Mouse (Mus musculus) stomach, embryonic 14.5 days (tissue): ENCODE results near the gene Mcl1. TPM values are rescaled to one million over a fixed set of nuclear protein-coding genes. Genes with fewer than 3 reads are reported as not detected.
"Not testable (repeated sequence)": the region's sequence is repeated elsewhere in the genome, so short reads cannot be mapped to it uniquely, and the experiment has no call there.

Experiments used
- ATAC-seq: fragments of 200-750 bp; cut with Nextera tagmentation; 2 replicates; pipeline ENCODE4 v1.8.0; 2017; ENCODE audit warnings: low read depth, moderate TSS enrichment; ENCODE audit not compliant: insufficient number of reproducible peaks, insufficient read depth, low FRiP score
- H3K27ac ChIP-seq: fragments of 300-500 bp; sonication (generic); 2 replicates; pipeline ENCODE4 v1.5.1; 2014; ENCODE audit warnings: mild to moderate bottlenecking, low read length, moderate library complexity, mixed read lengths
- H3K27me3 ChIP-seq: fragments of 300-500 bp; sonication (generic); 2 replicates; pipeline ENCODE4 v1.6.1; 2014; ENCODE audit warnings: low read length, control low read depth, mixed read lengths; ENCODE audit not compliant: control insufficient read depth, insufficient read depth
- H3K36me3 ChIP-seq: fragments of 300-500 bp; sonication (generic); 2 replicates; pipeline ENCODE4 v1.6.1; 2014; ENCODE audit warnings: mild to moderate bottlenecking, control low read depth, low read length, moderate library complexity, mixed read lengths; ENCODE audit not compliant: control insufficient read depth, insufficient read depth
- H3K4me1 ChIP-seq: fragments of 300-500 bp; sonication (generic); 2 replicates; pipeline ENCODE4 v1.6.1; 2014; ENCODE audit warnings: low read length, control low read depth, mixed read lengths; ENCODE audit not compliant: control insufficient read depth, insufficient read depth
- H3K4me2 ChIP-seq: fragments of 300-500 bp; sonication (generic); replicated peaks from 2 replicates; pipeline ENCODE4 v1.6.1; 2014; ENCODE audit warnings: low read depth, low read length, control low read depth
- H3K4me3 ChIP-seq: fragments of 300-500 bp; sonication (generic); 2 replicates; pipeline ENCODE4 v1.5.1; 2014; ENCODE audit warnings: low read depth, low read length, control low read depth
- H3K9ac ChIP-seq: fragments of 300-500 bp; sonication (generic); replicated peaks from 2 replicates; pipeline ENCODE4 v1.6.1; 2014; ENCODE audit warnings: low read depth, mild to moderate bottlenecking, control low read depth, low read length, moderate library complexity, mixed read lengths
- H3K9me3 ChIP-seq: fragments of 300-500 bp; sonication (generic); 2 replicates; pipeline ENCODE4 v1.6.1; 2016; ENCODE audit warnings: low read depth, low read length, control low read depth; ENCODE audit not compliant: control insufficient read depth
- WGBS: fragments of 180-500 bp; shearing (Covaris S2); extraction: QIAGEN DNeasy Blood & Tissue Kit; methylation state at CpG from one replicate; pipeline ENCODE4 v1.1.7; 2014; 5-methylcytosine and 5-hydroxymethylcytosine counted together
- polyA plus RNA-seq: library from polyadenylated mRNA; unstranded; fragments of >200 nt; fragmentation: Nextera tagmentation; extraction: Ambion mirVana; gene quantifications from 2 replicates; pipeline ENCODE4 v1.2.1, GENCODE M21; 2014

Gene Mcl1
- polyA plus RNA-seq, 1 experiment from 2014 or later: 47.0 TPM

DNA sequence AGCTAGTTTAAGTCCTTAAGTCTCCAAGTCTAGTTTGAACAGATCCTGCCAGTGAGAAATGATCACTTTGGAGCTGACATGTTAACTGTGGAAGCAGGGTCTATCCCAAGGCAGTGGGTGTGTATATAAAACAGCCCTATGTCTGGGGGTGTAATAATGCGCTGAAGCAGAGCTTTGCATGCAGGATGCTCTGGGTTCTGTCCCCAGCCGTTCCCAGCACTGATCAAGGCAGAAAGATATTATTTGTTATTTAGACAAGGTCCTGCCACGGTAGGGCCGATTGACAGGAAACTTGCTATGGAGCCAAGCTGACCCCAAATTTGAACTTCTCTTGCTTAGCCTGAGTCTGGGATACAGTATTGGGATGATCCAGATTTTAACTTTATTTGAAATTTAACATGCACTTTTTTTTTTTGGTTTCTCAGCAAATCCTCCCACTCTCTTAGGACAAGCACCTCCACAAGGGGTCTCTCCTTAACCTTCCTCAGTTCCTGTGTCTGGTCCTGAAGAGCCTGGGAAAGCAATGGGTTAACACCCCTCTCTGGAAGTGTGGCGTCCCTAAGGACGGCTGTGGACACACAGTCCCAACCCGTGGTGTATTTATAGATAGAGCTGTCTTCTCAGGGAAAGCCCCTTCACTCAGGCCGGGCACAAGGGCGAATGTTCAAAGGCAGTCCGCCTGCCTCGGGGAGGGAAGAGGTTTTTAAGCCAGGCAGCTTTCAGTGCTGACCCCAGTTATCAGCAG, 30.8 kb downstream of the Mcl1 start:
- Histone ChIP-seq H3K9me3 (no peaks in the 10 kb centered on the region), H3K9ac (no peak overlapping the region), H3K4me1 (peaks cover 31% of the 10 kb centered on the region), H3K4me2 (no peak overlapping the region), H3K36me3 (no peaks in the 10 kb centered on the region), H3K27me3 (no peaks in the 10 kb centered on the region), H3K4me3 (no peak overlapping the region), H3K27ac (peak overlapping the region; percentile 44)
- WGBS: 18% methylated on average over 11 of the region's 11 CpGs
- no peak for ATAC-seq

DNA sequence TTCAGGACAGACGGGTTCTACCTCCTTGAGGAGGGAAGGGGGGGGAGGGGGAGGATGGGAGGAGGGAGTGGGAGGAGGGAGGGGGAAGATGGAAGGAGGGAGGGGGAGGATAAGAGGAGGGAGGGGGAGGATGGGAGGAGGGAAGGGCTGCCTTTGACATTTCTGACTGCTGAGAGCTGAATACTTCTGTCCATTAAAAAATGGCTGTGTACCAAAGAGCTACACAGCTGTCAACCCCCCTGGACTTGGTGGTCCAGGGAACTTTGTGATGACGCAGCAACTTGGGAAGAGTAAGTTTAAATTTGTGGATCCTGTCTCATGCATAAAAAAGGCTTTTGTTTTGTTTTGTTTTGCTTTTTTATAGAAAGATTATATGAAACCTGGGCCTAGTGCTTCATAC, 31.4 kb downstream of the Mcl1 start:
- Histone ChIP-seq H3K9me3 (no peaks in the 10 kb centered on the region), H3K27ac (peak overlapping the region; percentile 36; the same call in 1 of the 2 replicates), H3K4me1 (peaks cover 31% of the 10 kb centered on the region), H3K27me3 (no peaks in the 10 kb centered on the region), H3K36me3 (no peaks in the 10 kb centered on the region), H3K9ac (no peak overlapping the region), H3K4me2 (no peak overlapping the region), H3K4me3 (no peak overlapping the region)
- 21% methylated on average over 2 of the region's 2 CpGs for WGBS
- no peak for ATAC-seq

DNA sequence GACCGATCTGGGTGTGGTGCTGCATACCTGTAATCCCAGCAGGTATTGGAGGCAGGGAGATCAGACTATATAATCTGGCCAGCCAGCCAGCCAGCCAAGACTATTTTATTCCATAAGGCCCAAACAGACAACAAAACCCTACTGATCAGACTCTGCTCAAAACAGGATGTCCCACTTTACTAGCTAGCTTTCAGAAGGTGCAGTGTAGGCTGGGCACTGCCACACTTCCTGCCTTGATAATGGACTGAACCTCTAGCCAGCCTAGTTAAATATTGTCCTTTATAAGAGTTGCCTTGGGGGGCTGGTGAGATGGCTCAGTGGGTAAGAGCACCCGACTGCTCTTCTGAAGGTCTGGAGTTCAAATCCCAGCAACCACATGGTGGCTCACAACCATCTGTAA, 32.0 kb downstream of the Mcl1 start:
- not testable (repeated sequence) for H3K9me3 ChIP-seq, H3K27me3 ChIP-seq, H3K36me3 ChIP-seq, H3K4me3 ChIP-seq, H3K27ac ChIP-seq, H3K9ac ChIP-seq, ATAC-seq, H3K4me2 ChIP-seq
- H3K4me1 ChIP-seq: peaks cover 31% of the 10 kb centered on the region
- WGBS: 97% methylated on average over 2 of the region's 2 CpGs

DNA sequence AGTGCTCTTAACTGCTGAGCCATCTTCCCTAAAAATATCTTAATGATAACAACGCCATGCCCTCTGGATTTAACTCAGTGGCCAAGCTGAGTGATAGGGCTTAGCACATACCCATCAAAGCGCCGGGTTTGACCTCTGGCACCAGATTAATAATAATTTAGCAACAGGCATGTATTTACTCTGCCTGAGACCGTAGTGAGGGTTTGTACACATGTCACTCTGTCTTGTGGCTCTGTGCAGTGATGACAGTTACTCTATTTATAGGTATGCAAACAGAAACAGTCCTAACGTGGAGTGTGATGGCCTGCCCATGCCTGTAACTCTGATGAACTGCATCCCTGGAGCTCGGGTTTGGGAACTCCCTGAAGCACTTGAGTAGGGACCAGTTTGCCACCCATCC, 34.1 kb downstream of the Mcl1 start:
- H3K4me1 ChIP-seq: peaks cover 31% of the 10 kb centered on the region
- ATAC-seq: no peak

DNA sequence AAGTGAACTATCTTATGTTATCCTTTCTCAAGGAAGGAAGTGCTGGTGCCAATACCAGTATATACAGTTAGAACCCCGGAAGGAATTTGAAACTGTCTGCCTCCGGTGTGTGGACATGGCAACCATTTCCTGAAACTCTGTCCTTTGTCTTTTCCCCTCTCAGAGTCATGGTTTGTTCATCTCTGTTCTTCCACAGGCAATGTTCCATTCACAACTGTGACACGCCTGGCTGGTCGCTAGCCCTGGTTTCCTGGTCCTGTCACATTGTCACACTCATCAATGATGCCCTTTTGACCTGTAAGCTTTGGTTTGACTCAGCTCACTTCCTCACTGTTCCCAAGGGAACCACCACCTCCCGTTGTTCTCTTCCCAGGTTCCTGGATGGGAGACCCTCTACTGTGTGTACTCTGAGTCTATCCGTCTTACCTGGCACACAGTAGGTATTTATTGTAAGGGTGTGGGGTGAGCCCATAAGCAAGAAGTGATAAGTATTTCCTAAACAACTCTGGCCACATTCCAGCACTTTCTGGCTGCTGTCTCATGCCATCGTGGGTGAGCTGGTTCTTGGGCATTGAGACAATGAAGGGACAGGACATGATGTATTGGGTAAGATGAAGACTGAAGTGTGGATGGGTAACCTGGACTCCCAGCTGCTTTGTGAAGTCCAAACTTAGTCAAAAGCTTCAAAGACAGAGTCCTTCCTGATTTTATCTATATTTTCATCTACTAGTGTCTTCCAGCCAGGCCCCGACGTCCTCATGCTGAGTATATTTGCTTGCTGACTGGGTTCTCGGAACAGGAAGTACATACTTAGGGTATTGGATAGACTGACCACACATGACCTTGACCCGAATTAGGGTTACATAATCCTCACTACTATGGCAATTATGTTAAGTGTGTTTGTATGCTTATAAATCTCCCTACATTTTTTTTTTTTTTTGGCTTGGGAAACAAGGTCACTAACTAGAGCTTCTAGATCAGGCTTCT, 35.5 kb downstream of the Mcl1 start:
- H3K9ac ChIP-seq: no peak overlapping the region
- peaks cover 24% of the 10 kb centered on the region for H3K4me1 ChIP-seq
- no peak overlapping the region for H3K4me3 ChIP-seq
- H3K4me2 ChIP-seq: no peak overlapping the region
- 56% methylated on average over 11 of the region's 11 CpGs for WGBS
- H3K27ac ChIP-seq: no peak overlapping the region
- H3K9me3 ChIP-seq: no peaks in the 10 kb centered on the region
- no peaks in the 10 kb centered on the region for H3K27me3 ChIP-seq
- H3K36me3 ChIP-seq: no peaks in the 10 kb centered on the region
- ATAC-seq: no peak

More for the DNA sequence above, 34.1 kb downstream of the Mcl1 start:
- no peaks in the 10 kb centered on the region for H3K9me3 ChIP-seq
- H3K36me3 ChIP-seq: no peaks in the 10 kb centered on the region
- H3K27ac ChIP-seq: no peak overlapping the region
- no peak overlapping the region for H3K9ac ChIP-seq
- no peak overlapping the region for H3K4me3 ChIP-seq
- WGBS: 56% methylated on average over 6 of the region's 6 CpGs
- no peak overlapping the region for H3K4me2 ChIP-seq
- H3K27me3 ChIP-seq: no peaks in the 10 kb centered on the region

DNA sequence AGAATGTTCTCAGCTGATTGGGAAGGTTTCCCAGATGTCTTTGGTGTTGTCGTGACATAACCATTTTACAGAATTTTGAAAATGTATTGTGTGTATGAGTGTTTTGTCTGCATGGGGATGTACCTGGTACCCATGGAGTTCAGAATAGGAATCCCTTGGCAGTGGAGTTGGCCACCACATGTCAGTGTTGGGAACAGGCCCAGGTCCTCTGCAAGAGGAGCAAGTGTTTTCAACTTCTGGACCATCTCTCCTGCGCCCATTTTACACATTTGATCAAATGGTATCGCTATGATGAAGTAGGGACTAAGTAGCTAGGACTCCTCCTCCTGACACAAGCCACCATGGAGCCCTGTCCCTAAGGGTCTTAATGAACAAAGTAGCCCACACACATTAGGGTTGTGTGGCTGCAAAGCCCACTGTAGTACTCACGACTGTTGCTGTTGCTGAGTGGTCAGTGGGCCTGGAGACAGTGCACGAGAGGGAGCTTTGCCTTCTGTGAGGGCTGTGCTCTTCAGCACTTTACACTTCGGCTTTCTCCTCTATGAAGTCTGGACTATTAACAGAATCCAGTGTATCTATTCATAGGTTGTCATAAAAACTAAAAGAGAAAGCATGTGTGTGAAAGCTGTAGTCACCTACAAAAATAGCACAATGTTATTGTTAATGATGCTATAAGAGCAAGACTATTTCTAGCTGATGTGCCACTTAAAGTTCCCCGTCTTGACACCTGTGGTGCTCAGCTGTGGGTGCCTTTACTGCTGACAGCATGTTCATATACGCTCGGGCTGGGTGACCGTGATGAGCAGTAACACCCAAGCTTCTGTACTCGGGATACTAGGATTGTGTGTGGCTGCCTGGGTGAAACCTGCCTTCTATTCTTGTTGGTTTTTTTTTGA, 36.5 kb downstream of the Mcl1 start:
- H3K4me2 ChIP-seq: no peak overlapping the region
- H3K9me3 ChIP-seq: no peaks in the 10 kb centered on the region
- H3K36me3 ChIP-seq: no peaks in the 10 kb centered on the region
- no peak overlapping the region for H3K4me3 ChIP-seq
- H3K27me3 ChIP-seq: no peaks in the 10 kb centered on the region
- no peak for ATAC-seq
- peaks cover 15% of the 10 kb centered on the region; the same call in 1 of the 2 replicates for H3K4me1 ChIP-seq
- WGBS: 86% methylated on average over 11 of the region's 11 CpGs
- no peak overlapping the region for H3K9ac ChIP-seq
- no peak overlapping the region for H3K27ac ChIP-seq

DNA sequence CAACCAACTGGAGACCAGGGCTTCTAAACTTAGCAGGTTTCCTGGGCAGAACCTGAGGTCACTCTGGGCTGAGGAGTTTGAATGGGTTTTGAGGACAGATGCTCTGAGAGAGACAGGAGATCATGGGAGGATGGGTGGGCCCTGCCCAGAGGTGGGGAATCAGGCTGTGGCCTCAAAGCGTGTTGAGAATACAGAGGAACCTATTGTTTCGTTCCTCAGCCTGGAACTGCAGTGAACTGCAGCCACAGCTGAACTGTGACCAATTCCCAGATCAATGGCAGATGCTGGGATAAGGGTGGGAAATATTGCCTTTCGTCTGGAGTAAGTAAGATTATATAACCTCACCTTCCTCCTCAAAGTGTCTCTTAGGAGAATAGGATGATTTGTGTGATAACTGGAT, 37.2 kb downstream of the Mcl1 start:
- Histone ChIP-seq H3K4me2 (no peak overlapping the region), H3K9me3 (no peaks in the 10 kb centered on the region), H3K4me1 (peaks cover 14% of the 10 kb centered on the region; the same call in 1 of the 2 replicates), H3K4me3 (no peak overlapping the region), H3K27ac (no peak overlapping the region), H3K27me3 (no peaks in the 10 kb centered on the region), H3K36me3 (no peaks in the 10 kb centered on the region), H3K9ac (no peak overlapping the region)
- WGBS: 44% methylated on average over 3 of the region's 3 CpGs
- ATAC-seq: no peak

DNA sequence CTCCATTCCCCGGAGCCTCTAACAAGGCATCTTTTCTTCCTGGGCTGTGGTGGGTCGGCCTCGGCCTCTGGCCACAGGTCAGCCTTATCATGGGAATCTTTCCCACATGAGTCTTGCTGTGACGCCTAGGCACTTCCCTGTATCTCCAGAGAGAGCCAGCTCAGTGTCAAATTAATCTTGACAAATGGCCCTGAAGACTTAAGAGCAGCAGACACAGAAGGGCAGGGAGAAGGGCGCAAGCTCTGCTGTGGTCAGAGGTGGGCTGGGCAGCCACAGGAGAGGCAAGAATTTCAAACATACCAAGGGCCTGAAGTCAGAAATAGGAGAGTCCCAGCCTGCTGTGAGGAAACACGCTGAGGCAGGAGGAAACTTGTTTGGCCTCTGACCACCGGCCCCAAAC, 37.8 kb downstream of the Mcl1 start:
- no peak for ATAC-seq
- H3K9me3 ChIP-seq: no peaks in the 10 kb centered on the region
- peaks cover 20% of the 10 kb centered on the region for H3K4me1 ChIP-seq
- no peaks in the 10 kb centered on the region for H3K36me3 ChIP-seq
- H3K4me3 ChIP-seq: no peak overlapping the region
- no peak overlapping the region for H3K9ac ChIP-seq
- H3K27ac ChIP-seq: peak overlapping the region; percentile 22
- no peak overlapping the region for H3K4me2 ChIP-seq
- no peaks in the 10 kb centered on the region for H3K27me3 ChIP-seq
- WGBS: 17% methylated on average over 7 of the region's 7 CpGs
